ENCODE assay signal across 7 mouse cellular contexts in genomic region chr6:48684319-48684718, GRCm38 (mm10). TPM values are rescaled to one million over a fixed set of nuclear protein-coding genes. Genes with fewer than 3 reads are reported as not detected.
DNase-seq lines count a peak whose midpoint lies in the region; ATAC-seq lines count a peak whose summit lies in the region.

Gene Gimap4 (plus strand): TSS chr6:48684549.

- no peaks in the 10 kb centered on the region for H3K27me3 ChIP-seq in limb, embryonic 12.5 days
- no peaks in the 10 kb centered on the region for H3K27me3 ChIP-seq in midbrain, embryonic 15.5 days (replicated peaks)

- H3K4me2 ChIP-seq in limb, embryonic 12.5 days = no peak within 1 kb of the TSS
- no peak within 1 kb of the TSS for H3K4me2 ChIP-seq in midbrain, embryonic 15.5 days

- no peak within 1 kb of the TSS for H3K9ac ChIP-seq in limb, embryonic 12.5 days (replicated peaks)
- H3K9ac ChIP-seq in midbrain, embryonic 15.5 days = no peak within 1 kb of the TSS

- no peak within 1 kb of the TSS for H3K27ac ChIP-seq in limb, embryonic 12.5 days
- no peak within 1 kb of the TSS for H3K27ac ChIP-seq in midbrain, embryonic 15.5 days

- no peak for ATAC-seq in limb, embryonic 12.5 days (ENCODE audit: insufficient number of reproducible peaks, insufficient read depth, low FRiP score, low TSS enrichment, low read depth)
- ATAC-seq in midbrain, embryonic 15.5 days (replicated peaks) = no peak

- H3K4me3 ChIP-seq in limb, embryonic 12.5 days (replicated peaks) = no peak within 1 kb of the TSS
- no peak within 1 kb of the TSS for H3K4me3 ChIP-seq in midbrain, embryonic 15.5 days

- H3K4me1 ChIP-seq in limb, embryonic 12.5 days (replicated peaks) = no peaks in the 10 kb centered on the region
- no peaks in the 10 kb centered on the region for H3K4me1 ChIP-seq in midbrain, embryonic 15.5 days

- 73% methylated on average over 5 of the region's 5 CpGs for WGBS in limb, embryonic 12.5 days
- WGBS in midbrain, embryonic 15.5 days = 74% methylated on average over 5 of the region's 5 CpGs

- no peaks in the 10 kb centered on the region for H3K9me3 ChIP-seq in limb, embryonic 12.5 days
- no peaks in the 10 kb centered on the region for H3K9me3 ChIP-seq in midbrain, embryonic 15.5 days

- DNase-seq in urinary bladder, adult 2 months (ENCODE audit: low spot score) = no peak
- DNase-seq in urinary bladder, postnatal 4 days (ENCODE audit: low spot score in 2 of 2) = no peak
- DNase-seq in heart, adult 8-10 months (ENCODE audit: low spot score) = peak; percentile 51
- DNase-seq in cerebellum, adult 18-20 months = no peak
- no peak for DNase-seq in frontal cortex, postnatal 36 days (ENCODE audit: low spot score in 2 of 2)

- no peaks in the 10 kb centered on the region for H3K36me3 ChIP-seq in limb, embryonic 12.5 days
- no peaks in the 10 kb centered on the region for H3K36me3 ChIP-seq in midbrain, embryonic 15.5 days (replicated peaks)

RNA-seq across cellular contexts. Expression of gene Gimap4, which starts in this region (rescaled TPM):
- polyA plus RNA-seq in urinary bladder, adult 2 months (2012; rRNA removed) = 19.0 and 19.1 TPM in 2 replicates
- total RNA-seq in heart, adult 8-10 months (2022) = 10 to 100 TPM; 16.1 to 25.6 (median 20.1) TPM
- polyA plus RNA-seq in limb, embryonic 12.5 days (2016; fragmentation: Nextera tagmentation; extraction: Ambion mirVana) = 10.0 and 10.5 TPM in 2 replicates
- 0.68 and 1.5 TPM in 2 replicates for polyA plus RNA-seq in midbrain, embryonic 15.5 days (2015; fragmentation: Nextera tagmentation; extraction: Ambion mirVana)
